Mouse (Mus musculus): ENCODE results near the gene Ribc1.

DNA sequence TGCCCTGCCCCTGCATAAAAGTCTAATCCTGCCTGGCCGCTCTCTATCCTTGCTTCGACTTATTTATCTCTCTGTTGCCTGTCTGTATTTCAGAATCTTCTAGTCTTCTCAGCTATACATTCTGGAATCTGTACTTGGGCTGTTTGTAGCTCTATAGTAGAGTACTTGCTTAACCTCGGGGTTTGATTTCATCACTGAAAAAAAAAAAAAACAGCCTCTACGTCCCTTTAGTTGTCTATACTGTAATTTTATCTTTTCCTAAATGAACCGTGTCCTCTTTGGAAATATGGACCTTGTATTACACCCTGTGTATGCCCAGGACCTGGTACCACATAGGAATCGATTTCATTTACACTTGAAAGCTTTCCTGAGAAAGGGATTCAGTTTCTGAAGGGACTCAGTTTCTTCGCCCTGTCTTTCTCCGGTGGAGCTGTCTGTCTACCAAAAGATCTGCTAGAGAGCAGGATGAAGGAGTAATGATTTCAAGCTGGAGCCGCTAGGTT, 14.9 kb downstream of the Ribc1 start:
- TF ChIP-seq CTCF (IDR thresholded peaks at IDR 0.05; ENCODE audit: low read depth) (no peak), EP300 (IDR thresholded peaks at IDR 0.05; ENCODE audit: low read depth) (no peak)

Measured in liver, embryonic 14.5 days (tissue).